Mouse (Mus musculus): ENCODE results near the gene Mib2. TPM values are rescaled to one million over a fixed set of nuclear protein-coding genes. Genes with fewer than 3 reads are reported as not detected.
"Not testable (repeated sequence)": the region's sequence is repeated elsewhere in the genome, so short reads cannot be mapped to it uniquely, and the experiment has no call there.

Mib2 gene
- total RNA-seq, 2 experiments from 2014 or later = 14.4 to 14.5 TPM

DNA sequence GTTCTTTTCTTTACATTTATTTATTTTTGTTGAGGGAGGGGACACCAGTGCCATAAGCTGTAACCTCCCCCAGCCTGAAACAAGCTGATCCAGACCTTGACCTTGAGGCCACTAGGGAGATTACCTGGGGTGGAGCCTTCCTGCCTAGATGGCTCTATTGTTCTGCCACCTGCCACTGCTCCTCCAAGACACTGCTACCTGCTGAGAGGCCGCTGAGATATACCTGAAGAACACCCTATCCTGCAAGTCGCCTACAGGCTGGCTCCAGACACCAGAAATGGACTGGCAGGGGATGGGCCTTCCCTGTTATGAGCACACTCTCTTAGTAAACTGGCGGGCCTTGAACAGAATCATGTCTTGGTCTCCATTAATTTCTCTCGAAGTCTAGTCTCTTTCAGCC is 1.2 kb upstream of the Mib2 start:
- not testable (repeated sequence) for DNase-seq

DNA sequence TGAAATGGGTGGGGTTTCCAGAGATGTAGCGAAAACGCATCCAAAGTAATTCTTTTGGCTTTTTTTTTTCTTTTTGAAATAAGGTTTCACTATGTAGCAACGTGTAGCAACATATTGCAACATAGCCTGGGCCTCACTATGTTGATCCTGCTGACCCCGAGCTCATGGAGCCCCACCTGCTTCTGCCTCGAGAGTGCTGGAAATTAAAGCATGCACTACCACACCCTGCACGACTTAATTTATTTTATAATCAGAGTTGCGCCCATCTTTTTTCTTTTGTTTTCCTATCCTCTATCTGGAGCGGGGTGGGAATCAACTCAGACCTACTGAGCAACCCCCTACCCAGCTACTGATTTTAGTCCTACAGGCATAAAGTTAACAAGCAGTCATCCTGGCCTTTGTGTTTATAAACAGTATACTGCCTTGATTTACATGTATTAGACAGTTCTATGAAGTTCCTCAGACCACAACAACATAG is 639 bp upstream of the Mib2 start:
- no peak for DNase-seq

DNA sequence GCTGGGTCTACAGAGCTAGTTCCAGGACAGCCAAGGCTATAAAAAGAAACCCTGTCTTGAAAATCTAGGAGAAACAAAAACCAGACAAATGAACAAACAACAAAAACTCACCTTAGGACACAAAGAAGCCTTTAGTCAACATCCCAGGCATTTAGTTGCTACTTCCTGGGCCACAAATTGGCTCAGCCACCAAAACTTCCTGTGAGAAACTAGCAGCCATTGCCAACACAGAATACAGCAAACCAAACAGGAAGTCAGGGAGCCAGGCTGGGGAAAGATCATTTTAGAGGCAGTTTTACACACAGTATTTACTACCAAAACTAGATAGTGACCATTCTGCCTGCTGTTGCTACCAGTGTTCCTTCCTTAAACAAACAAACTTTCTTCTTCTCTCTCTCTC is 2.1 kb downstream of the Mib2 start:
- no peak for DNase-seq

GRCm38 (mm10) chr4:155660641-155661040 is 8.4 kb downstream of the Mib2 start:
- DNase-seq = no peak

DNA sequence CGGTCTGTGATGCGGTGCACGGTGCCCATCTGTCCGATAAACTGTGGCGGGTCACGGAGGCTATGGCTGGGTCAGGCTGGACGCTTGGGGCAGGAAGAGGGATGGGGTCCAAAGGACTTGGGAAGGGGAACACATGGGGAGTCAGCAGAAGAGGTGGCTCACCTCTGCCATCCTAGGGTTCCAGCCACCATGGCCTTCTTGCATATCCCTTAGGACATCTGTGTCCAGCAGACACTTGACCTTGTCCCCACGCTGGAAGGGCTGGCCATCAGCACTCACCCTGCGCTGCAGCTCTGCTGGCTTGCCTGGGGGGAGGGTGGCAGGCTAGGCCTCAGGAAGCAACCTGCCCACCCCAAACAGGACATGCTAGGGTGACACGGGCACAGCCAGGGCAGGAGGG is 10.0 kb downstream of the Mib2 start:
- DNase-seq = no peak

DNA sequence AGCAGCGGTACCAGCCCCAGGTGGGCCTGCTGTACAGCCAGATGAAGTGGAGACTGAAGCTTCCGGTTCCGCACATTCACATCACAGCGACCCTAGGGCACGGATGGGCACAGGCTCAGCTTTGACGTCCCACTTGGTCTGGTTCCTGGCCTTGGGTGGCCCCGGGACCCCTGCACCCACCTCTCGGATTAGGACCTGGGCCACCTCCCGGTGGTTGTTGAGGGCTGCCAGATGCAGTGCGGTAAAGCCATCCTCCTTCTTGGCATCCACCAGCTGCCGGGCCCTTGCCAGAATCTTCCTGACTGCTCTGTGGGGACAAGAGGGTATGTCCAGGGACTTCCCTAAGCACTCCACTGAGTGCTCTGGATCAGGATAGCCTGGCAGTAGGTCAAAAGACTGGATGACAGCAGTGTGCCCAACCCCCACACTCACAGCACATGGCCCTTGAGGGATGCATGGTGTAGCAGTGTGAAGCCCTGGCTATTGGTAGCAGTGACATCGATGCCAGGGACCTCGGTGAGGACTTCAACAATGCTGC is 12.7 kb downstream of the Mib2 start:
- no peak for DNase-seq

DNA sequence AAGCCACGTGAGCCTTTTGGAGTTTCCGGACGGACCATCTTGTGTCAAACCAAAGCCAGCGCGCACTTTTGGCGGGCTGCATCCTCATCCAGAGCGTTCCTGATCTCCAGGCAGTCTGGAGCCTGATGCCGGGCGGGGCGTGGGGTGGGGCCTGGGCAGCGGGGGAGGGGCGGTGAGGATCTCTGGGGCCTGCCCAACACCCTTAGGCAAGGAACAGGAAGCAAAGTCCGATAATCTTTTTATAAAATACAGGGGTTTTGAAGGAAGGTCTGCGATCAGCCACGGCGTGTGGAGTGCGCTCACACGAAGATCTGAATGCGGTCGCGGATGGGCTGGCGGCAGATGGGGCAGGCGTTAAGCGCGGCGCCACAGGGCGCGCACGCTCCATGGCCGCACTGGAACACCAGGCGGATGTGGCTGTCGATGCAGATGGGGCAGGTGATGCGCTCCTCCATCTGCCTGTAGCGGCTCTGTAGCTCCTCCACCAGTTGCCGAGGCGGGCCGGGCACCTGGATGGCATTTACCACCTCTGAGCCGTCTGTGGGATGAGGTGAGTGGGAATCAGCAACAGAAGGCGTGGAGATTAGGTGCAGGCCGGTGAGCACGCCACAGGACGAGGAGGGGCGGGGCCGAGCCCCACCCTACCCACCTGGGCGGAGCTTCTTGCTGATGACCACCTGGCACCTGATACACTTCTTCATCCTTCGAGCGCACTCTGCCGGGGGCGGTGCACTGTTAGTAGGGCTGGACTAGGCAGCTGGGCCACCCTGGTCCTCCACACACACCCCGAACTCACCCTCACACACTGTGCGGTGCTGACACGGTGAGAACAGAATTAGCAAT is 14.3 kb downstream of the Mib2 start:
- peak; percentile 58 for DNase-seq

- DNase-seq = no peak
These were observed 14.9 kb downstream of the Mib2 start for GRCm38 (mm10) chr4:155654183-155654455.

DNA sequence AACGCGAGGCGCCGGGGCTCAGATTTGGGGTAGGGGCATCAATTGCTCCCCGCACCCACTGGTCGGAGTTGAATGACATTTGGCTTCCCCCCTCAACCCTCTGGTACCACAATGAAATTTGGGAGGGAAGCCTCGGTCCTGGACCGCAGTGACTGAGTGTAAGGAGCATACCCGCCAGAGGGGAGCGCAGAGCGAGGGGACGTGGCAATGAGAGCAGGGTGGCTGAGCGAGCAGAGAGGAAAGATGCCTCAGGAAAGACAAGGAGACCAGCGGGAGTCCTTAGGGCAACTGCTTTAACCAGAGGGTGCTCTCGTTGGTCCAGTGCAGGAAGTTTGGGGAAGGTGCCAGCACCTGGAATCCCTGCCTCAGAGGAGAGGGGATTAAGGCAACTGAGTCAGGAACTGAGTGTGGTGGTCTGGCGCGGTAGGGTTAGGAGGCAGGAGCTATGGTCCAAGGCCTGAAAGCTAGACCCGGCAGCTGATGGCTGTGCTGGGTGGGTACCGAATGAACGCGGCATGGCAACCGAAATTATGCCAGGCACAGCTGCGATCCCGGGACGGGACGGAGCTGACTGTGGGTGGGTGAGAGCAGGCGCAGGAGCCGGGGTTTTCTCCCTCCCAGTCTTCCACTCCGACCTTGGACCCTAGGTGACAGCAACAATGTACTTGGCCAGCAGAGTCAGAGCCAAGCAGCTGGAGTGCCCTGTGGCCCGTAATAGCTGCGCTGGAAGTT is 15.4 kb downstream of the Mib2 start:
- DNase-seq = no peak

DNA sequence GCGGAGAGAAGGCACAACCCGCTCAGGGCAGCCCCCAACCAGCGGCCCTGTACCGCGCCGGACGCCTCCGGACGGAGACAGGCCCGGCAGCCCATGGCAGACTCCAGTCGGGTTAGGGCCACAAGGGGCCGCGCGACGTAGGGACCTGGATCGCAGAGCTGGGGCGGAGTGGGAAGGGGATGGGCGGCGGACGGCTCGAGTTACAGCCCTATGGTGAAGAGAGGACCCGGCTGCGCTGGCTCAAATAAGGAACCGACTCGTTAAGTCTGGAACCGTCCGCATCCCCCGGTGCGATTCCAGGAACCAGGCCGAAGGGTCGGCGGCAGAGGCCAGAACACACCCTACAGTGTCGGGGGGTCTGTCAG is 15.9 kb downstream of the Mib2 start, which contains the start of gene Mmp23:
Gene Mmp23, minus strand, starts transcription at position 299 of the 365 bp plus-strand sequence.
- DNase-seq = peak; percentile 49

- DNase-seq = no peak
These were observed 16.5 kb downstream of the Mib2 start for GRCm38 (mm10) chr4:155652283-155653085.

GRCm38 (mm10) chr4:155651553-155652269 is 17.3 kb downstream of the Mib2 start:
- no peak for DNase-seq

DNA sequence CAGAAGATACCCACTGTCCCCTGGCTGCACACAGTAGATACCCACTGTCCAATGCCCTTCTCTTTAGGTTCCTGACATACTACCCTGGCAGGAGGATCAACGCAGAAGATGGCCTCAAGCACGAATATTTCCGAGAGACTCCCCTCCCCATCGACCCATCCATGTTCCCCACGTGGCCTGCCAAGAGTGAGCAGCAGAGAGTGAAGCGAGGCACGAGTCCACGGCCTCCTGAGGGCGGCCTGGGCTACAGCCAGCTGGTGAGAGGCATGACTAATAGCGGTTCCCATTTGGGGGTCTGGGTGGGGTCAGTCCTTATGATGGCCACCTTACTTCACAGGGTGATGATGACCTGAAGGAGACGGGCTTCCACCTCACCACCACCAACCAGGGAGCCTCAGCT is 19.6 kb downstream of the Mib2 start:
- DNase-seq = no peak

GRCm38 (mm10) chr4:155645721-155646120 is 23.3 kb downstream of the Mib2 start:
- no peak for DNase-seq

- DNase-seq = not testable (repeated sequence)
These were observed 23.7 kb downstream of the Mib2 start, which contains the start of gene Gm10563 for GRCm38 (mm10) chr4:155645308-155645707. Gene Gm10563, minus strand, starts transcription at chr4:155645408.

DNA sequence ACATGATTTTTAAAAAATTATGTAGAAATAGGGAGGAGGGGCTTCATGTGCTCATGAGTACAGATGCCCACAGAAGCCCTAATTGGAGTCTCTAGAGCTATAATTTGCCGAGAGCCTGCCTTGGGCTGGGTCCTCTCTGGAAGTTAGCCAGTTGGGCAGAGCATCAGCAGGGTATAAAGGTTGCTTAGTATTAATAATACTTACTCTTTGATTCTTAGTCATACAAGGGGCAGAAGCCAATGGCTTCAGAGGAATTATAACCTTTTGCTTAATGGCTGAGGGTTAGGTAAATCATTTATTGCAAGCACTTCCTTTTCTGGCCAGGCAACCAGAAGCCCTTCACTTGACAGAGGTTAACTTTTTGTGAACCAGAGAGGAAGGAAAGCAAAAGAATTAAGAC is 25.5 kb downstream of the Mib2 start:
- DNase-seq = no peak

GRCm38 (mm10) chr4:155635766-155636499 is 33.1 kb downstream of the Mib2 start:
- DNase-seq = no peak

GRCm38 (mm10) chr4:155630267-155630666 is 38.7 kb downstream of the Mib2 start:
- DNase-seq = no peak

GRCm38 (mm10) chr4:155624338-155625291 is 44.4 kb downstream of the Mib2 start, which contains the start of gene Cdk11b:
Gene Cdk11b, plus strand, starts transcription at chr4:155624854.
- peak; percentile 96 for DNase-seq

DNA sequence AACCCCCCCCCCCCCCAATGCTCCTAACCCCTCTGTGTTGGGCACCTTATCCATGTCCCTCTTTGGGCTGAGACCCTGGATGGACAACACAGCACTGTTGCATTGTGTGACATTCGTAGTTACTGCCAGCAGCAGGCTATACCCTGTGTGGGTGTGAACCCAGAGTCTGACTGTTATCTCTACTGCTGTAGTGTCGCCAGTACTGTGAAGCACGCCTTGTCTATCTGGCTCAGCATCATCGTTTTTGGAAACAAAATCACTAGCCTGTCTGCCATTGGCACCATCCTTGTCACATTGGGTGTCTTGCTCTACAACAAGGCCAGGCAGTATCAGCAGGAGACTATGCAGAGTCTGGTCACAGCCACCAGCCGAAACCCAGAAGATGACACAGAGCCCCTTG is 50.7 kb downstream of the Mib2 start:
- no peak for DNase-seq
